Mouse (Mus musculus): ENCODE measurements around the gene Sel1l.

DNA sequence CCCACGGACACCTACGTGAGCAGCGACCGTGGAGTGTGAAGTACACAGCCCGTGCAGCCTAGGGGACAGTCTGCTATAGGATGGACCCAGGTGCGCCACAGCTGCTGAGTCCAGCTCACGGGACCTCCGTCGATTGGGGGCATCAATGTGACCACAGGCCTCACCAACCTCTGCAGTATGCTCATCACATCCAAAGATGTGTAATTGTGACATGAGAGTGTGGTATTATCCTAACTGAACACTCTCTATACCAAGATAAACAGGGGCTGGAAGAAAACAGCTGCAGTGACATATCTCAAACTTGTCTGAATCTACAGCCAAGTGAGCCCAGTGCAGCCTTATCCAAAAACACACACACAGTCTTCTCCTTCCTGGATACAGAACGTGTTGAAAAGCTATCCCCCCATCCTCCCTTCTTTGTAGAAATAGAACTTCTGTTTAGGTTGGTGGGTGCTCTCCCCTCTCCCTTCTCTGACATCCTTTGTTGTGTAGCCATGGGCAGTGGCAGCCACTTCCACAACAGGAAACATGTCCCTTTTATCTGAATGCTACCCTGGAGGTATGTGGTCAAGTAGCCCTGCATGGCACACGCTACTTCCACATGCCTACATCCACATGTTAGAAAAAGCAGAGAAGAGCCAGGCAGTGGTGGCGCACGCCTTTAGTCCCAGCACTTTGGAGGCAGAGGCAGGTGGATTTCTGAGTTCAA lies 90.9 kb downstream of the Sel1l start:
- TF ChIP-seq CTCF (IDR thresholded peaks at IDR 0.05; ENCODE audit: low read depth, low read length), result no peak
- TF ChIP-seq POLR2A (IDR thresholded peaks at IDR 0.05; ENCODE audit: borderline replicate concordance, low read depth, low read length), result no peak

All from bone marrow macrophage, adult 2 months (primary cell).